Mouse (Mus musculus) cortical plate, adult 2 months (tissue): ENCODE results near the gene Aldh3a2.

Experiments
- CTCF ChIP-seq: fragments of 200-500 bp; IDR thresholded peaks from 2 replicates; pipeline ENCODE4 v1.5.1; 2011; ENCODE audit warnings: mild to moderate bottlenecking, control low read depth, low read length; ENCODE audit not compliant: insufficient read depth; ENCODE audit errors: extremely low read depth
- POLR2A ChIP-seq: fragments of 200-500 bp; IDR thresholded peaks from 2 replicates; pipeline ENCODE4 v1.6.1; 2011; ENCODE audit warnings: mild to moderate bottlenecking, low read length, control low read depth; ENCODE audit not compliant: insufficient read depth; ENCODE audit errors: extremely low read depth

GRCm38 (mm10) chr11:61174291-61174820, 92.9 kb downstream of the Aldh3a2 start:
- TF ChIP-seq CTCF (peak; percentile 38; the same call in 1 of the 2 replicates), POLR2A (no peak)
